Mouse (Mus musculus) hindbrain, embryonic 12.5 days (tissue): ENCODE measurements around the gene Gpr171. TPM values are rescaled to one million over a fixed set of nuclear protein-coding genes. Genes with fewer than 3 reads are reported as not detected.
A peak's percentile ranks its signal among the peaks of the same experiment; 100 is the strongest.
"Not testable (repeated sequence)": the region's sequence is repeated elsewhere in the genome, so short reads cannot be mapped to it uniquely, and the experiment has no call there.

Experiments used
- ATAC-seq: fragments of 200-750 bp; cut with Nextera tagmentation; 2 replicates; pipeline ENCODE4 v1.8.0; 2017; ENCODE audit warnings: moderate TSS enrichment; ENCODE audit not compliant: low FRiP score
- H3K27ac ChIP-seq: fragments of 300-500 bp; sonication (generic); 2 replicates; pipeline ENCODE4 v1.5.1; 2016; ENCODE audit warnings: mild to moderate bottlenecking
- H3K27me3 ChIP-seq: fragments of 300-500 bp; sonication (generic); 2 replicates; pipeline ENCODE4 v1.6.1; 2016; ENCODE audit warnings: mild to moderate bottlenecking
- H3K36me3 ChIP-seq: fragments of 300-500 bp; sonication (generic); 2 replicates; pipeline ENCODE4 v1.6.1; 2016; ENCODE audit warnings: mild to moderate bottlenecking
- H3K4me1 ChIP-seq: fragments of 300-500 bp; sonication (generic); 2 replicates; pipeline ENCODE4 v1.6.1; 2016
- H3K4me2 ChIP-seq: fragments of 300-500 bp; sonication (generic); replicated peaks from 2 replicates; pipeline ENCODE4 v1.6.1; 2016; ENCODE audit warnings: mild to moderate bottlenecking
- H3K4me3 ChIP-seq: fragments of 300-500 bp; sonication (generic); 2 replicates; pipeline ENCODE4 v1.5.1; 2016; ENCODE audit warnings: mild to moderate bottlenecking
- H3K9ac ChIP-seq: fragments of 300-500 bp; sonication (generic); 2 replicates; pipeline ENCODE4 v1.6.1; 2016; ENCODE audit warnings: mild to moderate bottlenecking, moderate library complexity
- H3K9me3 ChIP-seq: fragments of 300-500 bp; sonication (generic); replicated peaks from 2 replicates; pipeline ENCODE4 v1.6.1; 2016; ENCODE audit warnings: mild to moderate bottlenecking
- WGBS: fragments of 180-500 bp; shearing (Covaris S2); methylation state at CpG from one replicate; pipeline ENCODE4 v1.1.7; 2016; 5-methylcytosine and 5-hydroxymethylcytosine counted together
- polyA plus RNA-seq: library from polyadenylated mRNA; unstranded; fragments of >200 nt; fragmentation: Nextera tagmentation; extraction: Ambion mirVana; gene quantifications from 2 replicates; pipeline ENCODE4 v1.2.1, GENCODE M21; 2016

Gene Gpr171
- polyA plus RNA-seq, 1 experiment from 2014 or later: 1.6 TPM

DNA sequence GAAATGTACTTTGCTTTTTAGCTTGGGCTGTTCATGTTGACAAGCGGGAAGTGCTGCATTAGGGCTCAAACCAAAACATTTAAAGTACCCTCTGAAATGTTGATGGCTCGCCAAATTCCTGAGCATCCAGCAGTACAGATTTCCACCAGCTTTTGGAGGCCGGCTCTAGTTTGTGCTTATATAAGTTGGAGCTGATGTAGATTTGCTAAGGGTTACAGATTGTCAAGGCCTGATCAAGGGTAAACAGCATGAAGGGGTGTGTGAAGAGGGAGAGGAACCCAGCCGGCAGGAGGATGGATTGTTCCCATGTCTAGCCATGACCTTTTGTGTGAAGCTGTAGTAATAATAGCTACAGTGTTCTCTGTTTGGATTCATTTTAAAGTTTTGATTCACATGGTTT lies 29.5 kb upstream of the Gpr171 start:
- Histone ChIP-seq H3K9me3 (no peaks in the 10 kb centered on the region), H3K4me2 (no peak overlapping the region), H3K27ac (no peak overlapping the region), H3K27me3 (no peaks in the 10 kb centered on the region), H3K36me3 (no peaks in the 10 kb centered on the region), H3K9ac (no peak overlapping the region), H3K4me1 (no peaks in the 10 kb centered on the region; the same call in 1 of the 2 replicates), H3K4me3 (no peak overlapping the region)
- 81% methylated on average over 4 of the region's 4 CpGs for WGBS
- no peak for ATAC-seq

DNA sequence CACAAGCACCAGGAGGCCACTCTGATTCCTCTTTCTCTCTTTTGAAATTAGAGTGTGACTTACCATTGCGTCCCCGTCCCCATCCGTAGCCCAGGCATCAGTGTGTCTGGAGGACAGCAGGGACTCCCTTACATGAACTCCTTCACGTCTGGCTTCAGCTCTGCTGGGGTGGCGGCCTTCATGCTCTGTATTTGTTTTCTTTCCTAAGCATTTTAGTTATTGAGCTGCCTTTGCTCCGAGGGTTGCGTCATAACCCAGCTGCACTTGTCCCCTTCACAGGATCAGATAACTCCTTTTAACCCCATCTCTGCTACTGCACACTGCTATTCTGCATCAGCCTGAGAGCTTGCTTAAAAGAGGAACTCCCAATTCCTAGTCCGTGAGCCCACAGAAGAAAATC lies 28.8 kb upstream of the Gpr171 start:
- Histone ChIP-seq H3K27me3 (no peaks in the 10 kb centered on the region), H3K4me3 (no peak overlapping the region), H3K9ac (no peak overlapping the region), H3K27ac (no peak overlapping the region), H3K4me2 (no peak overlapping the region), H3K4me1 (no peaks in the 10 kb centered on the region; the same call in 1 of the 2 replicates), H3K36me3 (no peaks in the 10 kb centered on the region), H3K9me3 (no peaks in the 10 kb centered on the region)
- 54% methylated on average over 8 of the region's 8 CpGs for WGBS
- ATAC-seq: no peak

DNA sequence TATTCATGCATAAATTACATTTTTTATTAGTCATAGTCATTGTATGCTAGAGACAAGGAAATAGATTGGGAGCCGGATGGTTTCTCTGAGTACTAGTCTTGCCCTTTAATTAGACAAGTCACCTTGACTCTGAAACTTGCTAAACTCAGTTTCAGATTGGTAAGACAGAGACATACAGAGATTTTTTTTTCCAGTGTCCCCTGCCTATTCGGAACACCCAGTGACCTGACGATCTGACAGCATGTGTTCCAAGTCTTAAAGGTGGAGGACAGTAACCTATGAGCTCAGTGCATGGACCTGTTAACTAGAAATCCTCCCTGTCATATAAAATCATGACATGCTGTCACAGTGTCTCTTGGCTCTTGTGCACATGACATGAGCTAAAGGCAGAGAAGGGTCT lies 27.9 kb upstream of the Gpr171 start:
- H3K27ac ChIP-seq: no peak overlapping the region
- WGBS: 87% methylated on average over 3 of the region's 3 CpGs

DNA sequence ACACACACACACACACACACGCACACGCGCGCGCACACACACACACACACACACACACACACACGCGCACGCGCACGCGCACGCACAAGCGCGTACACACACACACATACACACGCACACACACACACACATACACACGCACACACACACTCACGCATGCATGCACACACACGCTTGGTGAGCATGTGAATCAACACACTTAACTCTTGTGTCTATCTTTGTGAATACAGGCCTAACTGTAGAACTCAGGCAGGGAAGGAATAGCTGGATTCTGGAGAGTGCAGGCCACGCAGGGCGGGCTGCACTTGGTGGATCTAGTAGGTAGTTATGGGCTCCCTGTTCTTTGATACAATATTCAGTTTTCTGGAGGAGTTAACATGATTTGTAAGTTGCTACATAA lies 27.1 kb upstream of the Gpr171 start:
- H3K9me3 ChIP-seq: no peaks in the 10 kb centered on the region
- H3K4me1 ChIP-seq: no peaks in the 10 kb centered on the region; the same call in 1 of the 2 replicates
- H3K27me3 ChIP-seq: no peaks in the 10 kb centered on the region
- H3K36me3 ChIP-seq: no peaks in the 10 kb centered on the region
- no peak overlapping the region for H3K4me2 ChIP-seq
- 82% methylated on average over 20 of the region's 20 CpGs for WGBS
- no peak overlapping the region for H3K9ac ChIP-seq
- no peak overlapping the region for H3K4me3 ChIP-seq
- no peak overlapping the region for H3K27ac ChIP-seq
- no peak for ATAC-seq

More for the DNA sequence above, 27.9 kb upstream of the Gpr171 start:
- Histone ChIP-seq H3K27me3 (no peaks in the 10 kb centered on the region), H3K36me3 (no peaks in the 10 kb centered on the region), H3K9me3 (no peaks in the 10 kb centered on the region), H3K9ac (no peak overlapping the region), H3K4me2 (no peak overlapping the region), H3K4me1 (no peaks in the 10 kb centered on the region; the same call in 1 of the 2 replicates), H3K4me3 (no peak overlapping the region)
- ATAC-seq: no peak

DNA sequence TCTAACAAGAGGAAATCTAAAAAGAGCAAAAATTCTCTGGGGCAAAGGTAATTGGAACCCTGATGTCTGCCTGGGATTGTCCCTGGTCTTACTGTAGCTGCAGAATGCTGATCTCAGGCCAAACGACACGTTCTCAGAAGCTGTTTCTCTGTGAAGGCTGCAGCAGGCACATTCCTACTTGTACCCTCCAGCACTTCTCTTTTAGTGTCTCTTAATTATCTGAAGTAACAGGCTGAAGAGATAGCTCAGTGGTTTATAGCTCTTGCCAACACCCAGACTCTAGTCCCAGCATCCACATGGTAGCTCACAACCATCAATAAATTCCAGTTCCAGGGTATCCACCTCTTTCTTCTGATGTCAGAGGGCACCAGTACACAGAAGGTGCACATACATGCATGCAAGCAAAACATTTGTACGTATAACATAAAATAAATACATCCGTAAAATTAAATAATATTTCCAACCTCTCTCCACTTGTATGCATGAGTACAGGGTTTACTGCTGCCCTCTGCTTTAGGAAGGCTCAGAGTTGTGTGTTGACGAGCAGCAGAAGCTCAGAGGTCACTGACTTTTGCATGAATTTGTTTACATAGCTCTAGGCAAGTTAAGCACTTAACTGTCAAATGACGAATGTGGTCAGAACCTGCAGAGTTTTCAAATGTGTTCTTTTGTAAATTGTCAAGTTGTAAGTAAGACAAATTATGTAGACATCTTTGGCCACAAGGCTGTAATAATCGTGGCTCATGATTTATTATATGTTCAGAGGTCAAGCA lies 24.3 kb upstream of the Gpr171 start:
- ATAC-seq: no peak
- no peak overlapping the region for H3K9ac ChIP-seq
- H3K4me2 ChIP-seq: no peak overlapping the region
- no peaks in the 10 kb centered on the region for H3K9me3 ChIP-seq
- H3K4me3 ChIP-seq: no peak overlapping the region
- H3K27ac ChIP-seq: no peak overlapping the region
- H3K27me3 ChIP-seq: no peaks in the 10 kb centered on the region
- 59% methylated on average over 7 of the region's 7 CpGs for WGBS
- no peaks in the 10 kb centered on the region for H3K36me3 ChIP-seq
- peaks cover 5% of the 10 kb centered on the region; the same call in 1 of the 2 replicates for H3K4me1 ChIP-seq

DNA sequence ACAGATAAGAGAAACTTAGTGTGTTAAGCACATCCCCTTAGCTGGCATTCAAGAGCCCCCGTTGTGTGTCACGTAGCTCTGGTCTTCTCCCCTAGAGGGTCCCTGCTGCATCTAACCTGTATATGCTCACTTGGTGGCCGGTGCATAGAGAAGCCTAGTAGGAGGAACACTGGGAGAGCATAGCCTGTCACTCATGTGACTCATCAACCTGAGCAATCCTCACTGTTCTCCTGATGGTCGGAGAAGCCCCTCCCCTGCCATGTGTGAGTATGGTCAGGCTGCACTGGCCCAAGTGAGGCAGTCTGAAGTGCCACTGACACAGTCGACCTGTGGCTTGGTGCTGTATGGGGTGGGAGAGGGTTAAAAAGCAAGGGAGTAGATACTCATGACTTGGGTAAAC lies 23.4 kb upstream of the Gpr171 start:
- Histone ChIP-seq H3K4me2 (no peak overlapping the region), H3K9ac (no peak overlapping the region), H3K27me3 (no peaks in the 10 kb centered on the region), H3K27ac (no peak overlapping the region), H3K4me1 (peaks cover 5% of the 10 kb centered on the region; the same call in 1 of the 2 replicates), H3K36me3 (no peaks in the 10 kb centered on the region), H3K9me3 (no peaks in the 10 kb centered on the region), H3K4me3 (no peak overlapping the region)
- no peak for ATAC-seq
- WGBS: 66% methylated on average over 5 of the region's 5 CpGs

DNA sequence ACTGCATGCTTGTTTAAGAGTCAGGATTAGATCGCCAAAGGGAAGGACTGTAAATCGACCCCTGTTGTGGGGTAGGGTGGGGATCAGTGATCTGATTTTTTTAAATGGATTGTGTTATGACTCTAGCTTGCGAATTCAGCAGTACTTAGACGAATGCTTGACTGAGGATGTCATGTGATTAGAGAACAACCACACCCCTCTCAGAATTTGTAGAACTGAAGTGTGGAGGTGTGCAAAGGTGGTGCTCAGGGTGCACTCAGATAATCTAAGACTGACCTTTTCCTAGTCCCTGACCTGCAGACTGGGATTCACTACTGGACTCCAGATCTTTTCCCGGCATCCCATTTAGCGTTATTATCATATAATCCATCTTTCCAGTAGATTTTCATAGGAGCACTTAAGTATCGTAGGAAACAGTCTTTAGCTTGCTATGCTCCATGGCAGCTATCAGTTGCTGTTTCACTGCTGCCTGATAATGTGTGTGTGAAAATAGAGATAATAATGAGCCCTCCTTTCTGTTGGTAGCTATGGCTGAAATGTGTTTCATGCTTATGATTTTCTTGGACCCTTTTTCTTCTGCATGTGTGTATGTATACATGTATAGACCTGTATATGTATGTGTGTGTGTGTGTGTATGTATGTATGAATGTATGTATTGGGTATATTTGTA lies 20.3 kb upstream of the Gpr171 start:
- no peaks in the 10 kb centered on the region for H3K27me3 ChIP-seq
- no peak overlapping the region for H3K9ac ChIP-seq
- H3K4me1 ChIP-seq: peaks cover 5% of the 10 kb centered on the region; the same call in 1 of the 2 replicates
- no peak overlapping the region for H3K4me2 ChIP-seq
- 63% methylated on average over 7 of the region's 7 CpGs for WGBS
- no peak overlapping the region for H3K27ac ChIP-seq
- H3K9me3 ChIP-seq: no peaks in the 10 kb centered on the region
- no peak for ATAC-seq
- H3K36me3 ChIP-seq: no peaks in the 10 kb centered on the region
- no peak overlapping the region for H3K4me3 ChIP-seq

DNA sequence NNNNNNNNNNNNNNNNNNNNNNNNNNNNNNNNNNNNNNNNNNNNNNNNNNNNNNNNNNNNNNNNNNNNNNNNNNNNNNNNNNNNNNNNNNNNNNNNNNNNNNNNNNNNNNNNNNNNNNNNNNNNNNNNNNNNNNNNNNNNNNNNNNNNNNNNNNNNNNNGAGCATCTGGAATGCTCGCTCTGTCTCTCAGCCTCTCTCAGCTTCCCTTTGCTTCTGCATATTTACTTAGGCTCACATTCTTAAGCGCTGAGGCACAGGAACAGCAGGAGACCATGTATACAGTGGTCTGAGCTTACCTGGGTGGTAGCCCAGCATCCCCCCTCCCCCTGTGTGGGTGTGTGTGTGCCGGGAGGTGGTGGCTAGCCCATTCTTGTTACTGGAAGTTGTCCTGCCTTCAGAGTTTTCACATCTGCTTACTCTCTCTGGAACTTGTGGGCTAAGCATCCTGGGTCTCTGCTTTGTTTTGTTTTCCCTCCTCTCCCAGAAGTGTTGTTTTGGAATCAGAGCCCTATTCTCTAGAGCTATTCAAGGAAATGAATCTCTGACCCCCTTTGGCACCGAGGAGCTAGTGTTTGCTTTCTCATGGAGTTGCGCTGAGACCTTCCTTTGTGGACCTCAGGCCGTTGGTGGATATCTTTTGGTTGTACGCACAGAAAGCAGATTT lies 19.6 kb upstream of the Gpr171 start:
- H3K9me3 ChIP-seq: no peaks in the 10 kb centered on the region
- H3K4me2 ChIP-seq: 0 out of 2 replicates have a peak overlapping the region, but pooled peaks have one; percentile 15
- peaks cover 5% of the 10 kb centered on the region; the same call in 1 of the 2 replicates for H3K4me1 ChIP-seq
- peak; percentile 36; the same call in 1 of the 2 replicates for ATAC-seq
- no peak overlapping the region for H3K9ac ChIP-seq
- H3K27ac ChIP-seq: no peak overlapping the region
- H3K36me3 ChIP-seq: no peaks in the 10 kb centered on the region
- 25% methylated on average over 7 of the region's 7 CpGs for WGBS
- H3K27me3 ChIP-seq: no peaks in the 10 kb centered on the region
- H3K4me3 ChIP-seq: no peak overlapping the region

DNA sequence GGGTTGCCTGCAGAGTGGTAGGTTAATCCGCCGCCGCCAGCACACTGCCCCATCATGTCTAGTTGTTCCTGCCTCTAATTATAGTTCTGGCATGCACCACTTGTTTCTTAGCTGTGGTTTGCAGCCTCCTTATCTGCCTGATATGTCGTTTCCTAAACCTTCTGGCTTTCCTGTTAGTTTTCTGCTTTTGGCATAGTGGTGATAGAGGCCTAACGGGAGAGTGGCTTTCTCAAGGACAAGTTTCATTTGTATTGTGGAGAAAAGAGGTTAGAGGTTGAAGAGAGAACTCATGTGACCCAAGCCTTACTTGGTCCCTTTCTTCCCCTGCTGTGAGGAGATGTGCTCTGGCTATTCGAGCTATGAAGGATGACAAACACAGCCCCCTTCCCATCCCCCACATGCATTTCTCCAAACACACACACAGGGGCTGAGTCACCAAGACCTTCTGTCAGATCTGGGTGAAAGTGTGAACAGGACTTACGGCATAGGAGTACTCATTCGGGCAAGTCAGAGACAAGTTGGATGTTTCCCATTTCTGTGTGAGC lies 12.4 kb upstream of the Gpr171 start:
- Histone ChIP-seq H3K27me3 (no peaks in the 10 kb centered on the region), H3K4me2 (no peak overlapping the region), H3K27ac (no peak overlapping the region), H3K4me1 (no peaks in the 10 kb centered on the region), H3K36me3 (0 out of 2 replicates have a peak, but pooled peaks cover 7% of the 10 kb centered on the region), H3K9ac (no peak overlapping the region), H3K4me3 (no peak overlapping the region), H3K9me3 (no peaks in the 10 kb centered on the region)
- no peak for ATAC-seq
- WGBS: 82% methylated on average over 8 of the region's 8 CpGs

DNA sequence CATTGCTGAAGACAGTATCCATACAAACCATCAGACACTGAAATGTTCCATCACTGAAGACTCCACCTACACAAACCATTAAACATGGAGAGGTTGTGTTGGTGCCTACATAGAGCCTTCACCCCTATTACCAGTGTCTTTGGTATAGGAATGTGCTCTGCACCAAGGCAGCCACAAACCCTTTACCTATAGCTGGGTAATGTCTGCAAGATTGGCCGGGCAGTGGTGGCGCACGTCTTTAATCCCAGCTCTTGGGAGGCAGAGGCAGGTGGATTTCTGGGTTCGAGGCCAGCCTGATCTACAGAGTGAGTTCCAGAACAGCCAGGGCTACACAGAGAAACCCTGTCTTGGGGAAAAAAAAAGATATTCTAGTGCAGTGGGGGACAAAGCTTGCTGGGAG lies 11.7 kb upstream of the Gpr171 start:
- H3K36me3 ChIP-seq, H3K9ac ChIP-seq, H3K9me3 ChIP-seq, ATAC-seq, H3K27ac ChIP-seq, H3K4me1 ChIP-seq, H3K4me2 ChIP-seq, H3K27me3 ChIP-seq, H3K4me3 ChIP-seq: not testable (repeated sequence)
- WGBS: over 99% methylated on average over 4 of the region's 4 CpGs

DNA sequence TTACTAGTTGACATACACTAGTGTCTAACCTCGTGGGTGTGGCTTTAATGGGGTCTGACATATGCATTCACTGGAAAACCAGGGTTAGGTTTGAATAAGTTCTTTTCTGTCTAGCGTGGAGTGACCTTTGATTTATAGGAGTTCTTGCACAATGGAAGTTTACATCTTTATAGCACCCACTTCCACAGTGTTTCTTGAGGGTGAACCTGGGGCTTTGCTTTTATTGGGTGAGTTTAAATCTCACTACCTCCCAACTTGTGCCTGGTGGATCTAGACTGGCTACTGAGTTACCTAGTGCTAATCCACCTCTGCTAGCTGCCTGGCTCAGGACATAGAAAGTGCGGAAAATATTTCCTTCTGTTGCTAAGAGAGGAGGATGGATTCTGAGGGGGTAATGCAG lies 10.3 kb upstream of the Gpr171 start:
- ATAC-seq: no peak
- no peak overlapping the region for H3K9ac ChIP-seq
- no peak overlapping the region for H3K27ac ChIP-seq
- no peaks in the 10 kb centered on the region for H3K27me3 ChIP-seq
- H3K4me2 ChIP-seq: no peak overlapping the region
- 0 out of 2 replicates have a peak, but pooled peaks cover 7% of the 10 kb centered on the region for H3K36me3 ChIP-seq
- no peaks in the 10 kb centered on the region for H3K9me3 ChIP-seq
- H3K4me1 ChIP-seq: no peaks in the 10 kb centered on the region
- H3K4me3 ChIP-seq: no peak overlapping the region
- WGBS: 85% methylated on average over 3 of the region's 3 CpGs

DNA sequence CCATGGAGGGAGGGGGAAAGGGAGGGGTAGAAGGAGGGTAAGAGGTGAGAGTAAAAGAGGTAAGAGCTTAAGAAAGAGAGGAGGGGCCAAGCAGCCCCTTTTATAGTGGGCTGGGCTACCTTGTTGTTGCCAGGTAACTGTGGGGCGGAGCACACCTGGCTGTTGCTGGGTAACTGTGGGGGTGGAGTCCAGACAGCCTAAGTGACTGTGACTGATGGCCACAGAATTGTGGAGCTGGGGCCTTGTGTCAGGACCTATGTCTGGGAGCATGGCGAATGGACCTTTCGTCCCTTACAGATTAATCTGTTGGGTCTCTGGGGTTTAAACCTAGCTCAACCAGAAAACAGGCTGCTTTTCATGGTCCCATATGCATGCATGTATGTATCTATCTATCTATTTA lies 8.2 kb upstream of the Gpr171 start:
- not testable (repeated sequence) for H3K4me1 ChIP-seq, ATAC-seq, H3K9ac ChIP-seq, H3K36me3 ChIP-seq, H3K4me2 ChIP-seq, H3K4me3 ChIP-seq, H3K27me3 ChIP-seq, H3K27ac ChIP-seq, H3K9me3 ChIP-seq
- WGBS: 87% methylated on average over 3 of the region's 3 CpGs
